Mouse (Mus musculus): ENCODE measurements around the gene Qtrt2.

DNA sequence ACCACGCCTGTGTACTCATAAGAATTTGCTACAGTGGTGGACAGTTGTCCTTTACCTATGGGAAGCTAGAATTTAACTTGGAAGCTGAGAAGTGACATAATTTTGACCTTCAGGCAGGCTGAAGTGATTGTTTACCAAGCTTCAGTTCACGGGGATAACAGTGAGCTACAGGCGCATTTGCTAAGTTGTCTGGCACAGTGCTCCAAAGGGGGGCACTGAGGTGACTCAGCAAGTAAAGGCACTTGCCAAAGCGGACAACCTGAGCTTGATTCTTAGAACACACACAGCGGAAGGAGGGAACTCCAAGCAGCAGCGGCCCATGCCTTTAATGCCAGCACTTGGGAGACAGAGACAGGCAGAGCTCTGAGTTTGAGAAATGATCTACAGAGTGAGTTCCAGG lies 66.0 kb downstream of the Qtrt2 start:
- TF ChIP-seq CTCF (IDR thresholded peaks at IDR 0.05; ENCODE audit: borderline replicate concordance, extremely low read depth, insufficient read depth, insufficient read length) (no peak), POLR2A (IDR thresholded peaks at IDR 0.05; ENCODE audit: borderline replicate concordance, extremely low read depth, insufficient read depth, insufficient read length, poor library complexity, severe bottlenecking) (no peak)
